Mouse (Mus musculus): Measurements from ENCODE around the gene Ccdc93.

Gene Ccdc93

DNA sequence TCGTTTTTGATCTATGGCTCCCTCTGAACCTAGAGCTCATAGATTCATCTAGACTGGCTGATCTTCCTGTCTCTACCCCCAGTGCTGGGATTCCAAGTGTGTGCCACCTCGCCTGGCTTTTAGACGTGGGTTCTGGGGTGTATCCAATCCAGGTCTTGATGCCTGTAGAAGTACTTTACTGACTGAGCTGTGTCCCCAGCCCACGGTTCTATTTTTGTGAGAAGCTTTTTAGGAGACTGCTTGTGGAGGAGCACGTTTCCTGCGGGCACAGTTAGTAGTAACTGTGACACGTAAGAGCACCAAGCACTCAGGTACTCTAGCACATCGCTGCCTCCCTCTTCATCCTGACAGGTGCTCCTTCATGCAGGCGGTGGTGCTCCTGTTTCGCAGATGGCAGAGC, 16.4 kb downstream of the Ccdc93 start:
- DNase-seq (ENCODE audit: low spot score), result no peak

GRCm38 (mm10) chr1:121448166-121448565, 17.3 kb downstream of the Ccdc93 start:
- DNase-seq (ENCODE audit: low spot score), result no peak

- no peak for DNase-seq (ENCODE audit: low spot score)
Measured at GRCm38 (mm10) chr1:121451009-121451408, 20.2 kb downstream of the Ccdc93 start.

DNA sequence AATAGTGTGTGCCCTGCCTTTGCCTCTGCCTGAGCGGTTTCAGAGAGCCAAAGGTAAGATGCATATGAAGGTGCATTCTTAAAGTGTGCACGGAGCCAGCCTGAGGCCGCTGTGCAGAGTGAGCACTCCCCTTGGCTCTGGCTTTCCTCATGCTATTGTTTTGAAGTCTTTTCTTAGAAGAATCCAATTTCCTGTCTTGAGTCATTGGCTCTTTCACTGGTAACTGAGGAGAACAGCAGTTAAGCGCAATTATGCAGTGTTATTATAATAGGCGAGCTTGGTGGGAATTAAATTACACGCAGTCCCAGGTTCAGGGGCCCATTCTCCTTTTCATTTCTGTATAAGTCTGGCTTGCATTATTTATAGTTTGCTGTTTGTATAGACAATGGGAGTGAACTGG, 21.6 kb downstream of the Ccdc93 start:
- DNase-seq (ENCODE audit: low spot score), result no peak

- no peak for DNase-seq (ENCODE audit: low spot score)
Measured at GRCm38 (mm10) chr1:121453053-121453452, 22.2 kb downstream of the Ccdc93 start.

GRCm38 (mm10) chr1:121454951-121455350, 24.1 kb downstream of the Ccdc93 start:
- no peak for DNase-seq (ENCODE audit: low spot score)

DNA sequence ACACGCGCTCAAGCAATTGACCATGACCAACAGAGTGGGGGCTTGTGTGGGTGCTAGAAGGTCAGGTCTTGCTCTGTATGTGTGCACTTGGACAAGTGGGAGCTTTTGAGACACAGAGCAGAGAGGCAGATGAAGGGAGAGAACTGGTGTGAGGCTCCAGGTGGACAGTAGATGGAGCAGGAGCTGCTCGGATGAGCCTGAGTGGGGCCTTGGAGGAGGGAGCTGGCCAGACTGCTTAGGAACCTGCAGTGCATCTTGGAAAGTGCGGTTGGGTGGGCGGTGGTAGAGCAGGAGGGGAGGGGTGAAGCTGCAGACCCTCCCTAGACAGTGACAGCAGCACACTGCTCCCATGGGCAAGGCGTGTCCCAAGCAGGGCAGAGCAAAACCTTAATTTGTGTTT, 29.2 kb downstream of the Ccdc93 start:
- DNase-seq (ENCODE audit: low spot score), result no peak

DNA sequence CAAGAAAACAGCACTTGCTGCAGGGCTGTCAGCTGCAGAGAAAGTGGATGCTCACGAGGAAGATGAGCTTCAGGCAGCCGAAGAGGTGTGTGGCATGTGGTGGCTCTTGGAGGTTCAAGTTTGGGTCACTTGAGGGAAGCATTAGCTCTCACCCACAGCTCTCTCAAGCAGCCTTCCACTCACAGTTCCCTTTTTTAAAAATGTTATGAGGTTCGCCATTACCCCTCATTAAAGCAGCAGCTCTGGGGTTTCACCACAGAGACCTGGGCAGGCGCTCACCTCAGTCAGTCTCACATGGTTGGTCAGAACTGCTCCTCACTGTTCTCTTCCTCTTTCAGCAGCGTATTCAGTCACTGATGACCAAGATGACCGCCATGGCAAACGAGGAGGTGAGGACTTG, 31.0 kb downstream of the Ccdc93 start:
- DNase-seq (ENCODE audit: low spot score), result peak; percentile 12

GRCm38 (mm10) chr1:121462643-121463042, 31.8 kb downstream of the Ccdc93 start:
- no peak for DNase-seq (ENCODE audit: low spot score)

- no peak for DNase-seq (ENCODE audit: low spot score)
Measured at GRCm38 (mm10) chr1:121463806-121464205, 33.0 kb downstream of the Ccdc93 start.

- no peak for DNase-seq (ENCODE audit: low spot score)
Measured at GRCm38 (mm10) chr1:121466276-121466675, 35.4 kb downstream of the Ccdc93 start.

GRCm38 (mm10) chr1:121468271-121468670, 37.4 kb downstream of the Ccdc93 start:
- no peak for DNase-seq (ENCODE audit: low spot score)

DNA sequence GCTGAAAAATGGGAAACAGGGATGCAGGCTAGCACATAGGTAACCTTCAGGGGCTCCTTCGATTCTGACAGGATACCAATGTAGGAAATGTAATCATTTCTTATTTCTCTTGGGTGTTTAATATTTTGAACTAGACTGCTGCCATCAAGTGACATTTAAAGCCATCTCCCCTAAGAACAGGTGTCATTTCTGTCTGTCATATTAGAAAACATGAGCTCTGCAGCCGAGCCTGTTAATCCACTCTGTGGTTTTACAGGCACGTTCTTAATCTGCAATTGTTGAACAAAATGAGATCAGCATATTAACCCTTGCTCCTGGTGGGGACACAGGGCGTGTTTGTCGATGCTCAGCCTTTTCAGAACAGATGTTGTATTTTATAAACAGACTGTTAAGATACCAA, 40.7 kb downstream of the Ccdc93 start:
- DNase-seq (ENCODE audit: low spot score), result no peak

DNA sequence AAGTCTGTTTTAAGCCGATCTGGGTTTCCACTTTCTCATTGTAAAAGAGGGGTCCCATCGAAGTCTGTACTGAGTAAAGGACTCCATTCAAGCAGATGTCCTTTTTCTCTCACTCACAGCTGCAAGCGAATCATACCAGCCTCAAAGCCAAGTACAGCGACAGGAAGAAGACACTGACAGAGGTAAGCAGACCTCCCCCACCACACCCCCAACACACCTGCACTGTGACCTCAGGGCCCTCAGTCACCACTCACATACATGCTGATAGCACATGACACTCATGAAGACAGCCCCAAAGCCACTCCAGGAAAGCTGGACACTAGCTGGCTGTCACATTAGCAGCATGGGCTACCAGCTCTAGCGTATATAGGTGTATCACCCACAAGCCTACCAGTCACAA, 46.9 kb downstream of the Ccdc93 start:
- no peak for DNase-seq (ENCODE audit: low spot score)

DNA sequence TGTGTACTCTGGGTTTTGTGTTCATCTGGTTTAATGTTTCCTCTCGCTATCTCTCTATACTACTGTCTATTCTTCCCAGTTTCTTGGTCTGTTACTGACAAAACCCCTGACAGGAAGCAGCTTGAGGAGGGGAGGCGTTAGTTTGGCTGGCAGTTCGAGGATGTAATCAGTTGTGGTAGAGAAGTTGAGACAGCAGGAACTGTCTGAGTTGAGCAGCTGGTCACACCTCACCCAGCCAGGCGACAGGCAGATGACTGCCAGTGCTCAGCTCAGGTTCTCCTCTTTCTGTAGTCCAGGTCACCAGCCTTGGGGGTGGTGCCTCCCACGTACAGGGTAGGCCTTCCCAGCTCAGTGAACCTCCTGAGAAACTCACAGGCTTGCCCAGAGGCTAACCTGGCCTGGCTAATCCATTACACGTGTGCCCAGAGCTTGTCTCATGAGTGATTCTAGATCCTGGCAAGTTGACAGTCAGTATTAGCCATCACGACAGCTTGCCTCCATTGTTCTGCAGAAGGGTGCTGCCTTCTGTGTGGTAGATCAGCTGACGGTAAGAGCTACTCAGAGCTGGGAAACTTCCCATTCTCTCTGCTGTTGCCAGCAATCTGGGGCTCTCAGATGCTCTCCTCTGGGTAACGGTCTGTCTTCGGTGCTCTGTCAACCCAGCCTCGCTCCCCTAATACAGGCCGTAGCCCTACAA, 47.6 kb downstream of the Ccdc93 start:
- no peak for DNase-seq (ENCODE audit: low spot score)

- DNase-seq (ENCODE audit: low spot score), result no peak
Measured at GRCm38 (mm10) chr1:121479403-121479802, 48.6 kb downstream of the Ccdc93 start.

GRCm38 (mm10) chr1:121483091-121483490, 52.2 kb downstream of the Ccdc93 start:
- DNase-seq (ENCODE audit: low spot score), result no peak

GRCm38 (mm10) chr1:121486803-121487202, 56.0 kb downstream of the Ccdc93 start:
- no peak for DNase-seq (ENCODE audit: low spot score)

GRCm38 (mm10) chr1:121490241-121490640, 59.4 kb downstream of the Ccdc93 start:
- no peak for DNase-seq (ENCODE audit: low spot score)

GRCm38 (mm10) chr1:121497093-121497492, 66.2 kb downstream of the Ccdc93 start:
- DNase-seq (ENCODE audit: low spot score), result no peak

- no peak for DNase-seq (ENCODE audit: low spot score)
Measured at GRCm38 (mm10) chr1:121508729-121509128, 77.9 kb downstream of the Ccdc93 start.

DNA sequence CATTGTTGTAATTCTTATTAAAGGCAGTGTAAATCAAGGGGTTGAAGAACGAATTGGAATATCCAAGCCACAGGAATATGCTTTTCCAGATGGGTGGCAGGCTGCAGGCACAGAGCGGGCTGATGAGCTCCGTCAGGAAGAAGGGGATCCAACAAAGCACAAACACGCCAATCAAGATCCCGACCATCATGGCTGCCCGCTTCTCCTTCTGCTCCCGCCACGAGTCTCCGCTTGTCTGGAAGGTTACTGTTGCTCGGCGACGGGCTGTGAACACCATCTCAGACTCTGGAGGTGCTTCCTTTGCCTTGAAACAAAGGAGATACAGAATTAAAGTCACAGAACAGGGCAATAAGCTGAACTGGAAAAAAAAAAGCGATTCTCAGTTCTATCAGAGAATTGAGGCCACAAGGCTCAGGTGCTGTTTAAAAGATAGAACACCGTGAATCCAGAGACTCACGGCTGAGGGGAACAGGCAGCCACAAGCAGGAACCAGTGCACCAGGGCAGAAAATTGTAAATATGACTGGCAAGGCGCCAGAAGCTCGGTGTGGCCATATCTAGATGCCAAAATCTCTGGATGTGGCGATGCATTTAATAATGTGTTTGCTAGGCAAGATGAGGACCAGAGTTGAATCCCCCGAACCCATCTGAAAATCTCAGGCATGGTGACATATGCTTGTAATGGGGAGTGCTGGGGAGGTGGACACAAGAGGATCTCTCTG, 79.7 kb downstream of the Ccdc93 start:
- DNase-seq (ENCODE audit: low spot score), result no peak

DNA sequence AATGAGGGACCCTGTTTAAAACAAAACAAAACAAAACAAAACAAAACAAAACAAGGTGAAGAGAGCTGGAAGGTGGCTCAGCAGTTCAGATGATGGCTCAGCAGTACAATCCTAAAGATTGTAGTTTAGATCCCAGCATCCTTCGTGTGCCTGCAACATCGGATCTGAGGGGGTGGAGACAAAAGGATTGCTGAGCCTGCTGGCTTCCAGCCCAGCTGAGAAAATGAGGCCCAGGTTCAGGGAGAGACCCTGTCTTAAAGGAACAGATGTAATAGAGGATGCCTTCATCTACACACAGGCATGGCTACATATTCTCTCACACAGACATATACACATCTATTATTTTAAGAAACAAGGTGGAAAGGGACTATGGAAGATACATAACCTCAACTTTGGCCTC, 80.3 kb downstream of the Ccdc93 start:
- DNase-seq (ENCODE audit: low spot score), result no peak

DNA sequence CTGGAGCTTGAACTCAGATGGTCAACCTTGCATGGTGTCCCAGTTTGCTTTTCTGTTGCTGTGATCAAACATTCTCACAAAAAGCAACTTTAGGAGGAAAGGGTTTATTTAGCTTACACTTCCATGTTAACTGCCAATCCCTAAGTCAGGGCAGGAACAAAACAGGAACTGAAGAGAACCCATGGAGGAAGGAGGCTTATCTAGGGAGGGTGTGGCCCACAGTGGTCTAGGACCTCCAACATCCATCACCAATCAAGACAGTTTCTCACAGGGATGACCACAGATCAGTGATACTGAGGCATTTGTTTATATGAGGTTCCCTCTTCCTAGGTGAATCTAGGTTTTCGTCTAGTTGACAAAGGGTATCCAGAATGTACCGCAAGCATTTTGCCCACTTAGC, 81.1 kb downstream of the Ccdc93 start:
- DNase-seq (ENCODE audit: low spot score), result no peak

Data from spleen, adult 12 weeks (tissue).